Mouse (Mus musculus): ENCODE data around the gene Nsfl1c.
"Not testable (repeated sequence)": the region's sequence is repeated elsewhere in the genome, so short reads cannot be mapped to it uniquely, and the experiment has no call there.

Gene Nsfl1c

DNA sequence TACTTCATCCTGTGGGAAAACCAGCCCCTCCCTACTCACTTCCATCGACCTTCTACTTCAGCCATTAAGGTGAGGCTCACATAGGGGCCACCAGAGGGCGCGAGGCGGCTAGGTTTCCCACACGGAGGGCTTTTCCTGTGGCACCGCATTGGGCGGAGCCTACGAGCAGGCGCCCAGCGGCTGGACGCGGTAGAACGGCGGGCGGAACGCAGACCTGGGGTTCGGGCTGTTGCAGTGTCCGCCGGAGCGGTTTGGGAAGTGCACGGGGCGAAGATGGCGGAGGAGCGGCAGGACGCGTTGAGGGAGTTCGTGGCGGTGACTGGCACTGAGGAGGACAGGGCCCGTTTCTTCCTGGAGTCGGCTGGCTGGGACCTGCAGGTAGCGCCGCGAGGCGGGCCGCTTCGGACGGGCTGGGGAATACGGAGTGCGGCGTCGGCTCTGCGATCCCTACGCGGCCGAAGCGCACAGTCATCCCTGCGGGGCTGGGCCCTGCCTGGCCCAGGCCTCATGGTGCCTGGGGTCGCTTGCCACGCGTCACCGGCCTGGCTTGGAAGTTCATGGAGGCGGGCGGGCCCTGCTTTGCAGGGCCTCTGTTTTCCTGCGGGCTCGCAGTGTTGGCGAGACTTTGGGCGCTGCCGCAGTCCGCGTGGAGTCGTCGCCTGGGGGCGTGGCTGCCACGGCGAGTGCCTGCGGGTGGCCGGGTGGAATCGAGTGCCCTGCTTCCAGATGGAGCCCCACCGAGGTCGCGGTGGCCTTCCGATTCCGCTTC is at the start of gene Nsfl1c:
TSS of gene Nsfl1c (plus strand) at position 148 of the 769 bp plus-strand sequence.
- DNase-seq (ENCODE audit: low read depth, low spot score), result peak; percentile 94

DNA sequence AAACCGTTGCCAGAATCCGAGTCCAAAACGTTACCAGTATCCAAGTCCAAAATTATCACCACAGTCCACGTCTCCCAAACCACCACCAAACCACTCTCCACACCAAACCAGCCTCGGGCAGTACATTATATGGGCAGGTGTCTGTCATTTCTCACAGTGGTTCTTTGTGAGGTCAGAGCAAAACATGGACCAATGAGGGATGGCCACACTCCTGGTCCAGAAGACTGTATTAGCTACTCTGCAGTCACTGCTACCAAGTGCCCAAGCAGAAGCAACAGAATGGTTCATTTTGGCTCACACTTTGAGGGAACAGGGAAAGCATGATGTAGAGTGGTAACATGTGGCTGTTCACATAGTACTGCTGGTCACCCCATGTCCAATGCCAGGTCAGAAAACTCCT is 17.9 kb upstream of the Nsfl1c start, which contains the start of gene 4921509C19Rik:
TSS of gene 4921509C19Rik (minus strand) at position 101 of the 400 bp plus-strand sequence.
- DNase-seq (ENCODE audit: low read depth, low spot score), result not testable (repeated sequence)

DNA sequence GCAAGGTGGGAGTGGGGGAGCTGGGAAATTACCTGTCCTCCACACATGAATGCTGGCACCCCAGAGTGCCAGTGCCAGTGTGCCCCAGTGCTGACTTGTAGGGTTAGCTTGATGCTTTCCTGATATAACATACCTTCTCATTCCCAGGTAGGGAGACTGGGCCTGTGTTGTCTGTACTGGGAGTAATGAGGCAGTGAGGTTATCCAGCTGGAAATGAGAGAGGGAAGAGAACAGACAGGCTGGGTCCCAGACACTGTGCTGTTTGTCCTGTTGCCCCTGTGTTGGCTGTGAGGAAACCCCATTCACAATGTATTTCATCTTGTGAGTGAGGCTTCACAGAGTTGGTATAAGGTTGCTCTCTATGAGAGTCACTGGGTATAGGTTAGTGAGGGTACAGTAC is 7.5 kb upstream of the Nsfl1c start:
- DNase-seq (ENCODE audit: low read depth, low spot score), result no peak

DNA sequence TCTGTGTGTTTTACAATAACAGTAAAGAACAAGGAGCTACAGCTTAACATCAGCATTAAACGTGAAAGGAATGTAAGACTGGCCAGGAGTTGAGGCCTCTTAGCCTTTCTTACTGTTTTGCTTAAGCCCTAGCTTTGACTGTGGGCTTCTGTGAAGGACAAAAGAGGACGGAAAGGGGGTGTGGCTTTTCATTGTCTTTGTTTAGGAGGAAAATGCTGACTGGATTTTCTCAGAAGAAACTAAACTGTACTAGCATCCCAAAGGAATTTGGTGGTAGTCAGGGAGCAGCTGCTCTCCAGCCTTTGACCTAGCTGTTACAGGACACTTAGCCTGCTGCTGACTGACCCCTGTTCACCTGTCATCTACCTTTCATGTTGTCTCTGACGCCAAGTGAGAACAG is 4.4 kb downstream of the Nsfl1c start:
- no peak for DNase-seq (ENCODE audit: low read depth, low spot score)

DNA sequence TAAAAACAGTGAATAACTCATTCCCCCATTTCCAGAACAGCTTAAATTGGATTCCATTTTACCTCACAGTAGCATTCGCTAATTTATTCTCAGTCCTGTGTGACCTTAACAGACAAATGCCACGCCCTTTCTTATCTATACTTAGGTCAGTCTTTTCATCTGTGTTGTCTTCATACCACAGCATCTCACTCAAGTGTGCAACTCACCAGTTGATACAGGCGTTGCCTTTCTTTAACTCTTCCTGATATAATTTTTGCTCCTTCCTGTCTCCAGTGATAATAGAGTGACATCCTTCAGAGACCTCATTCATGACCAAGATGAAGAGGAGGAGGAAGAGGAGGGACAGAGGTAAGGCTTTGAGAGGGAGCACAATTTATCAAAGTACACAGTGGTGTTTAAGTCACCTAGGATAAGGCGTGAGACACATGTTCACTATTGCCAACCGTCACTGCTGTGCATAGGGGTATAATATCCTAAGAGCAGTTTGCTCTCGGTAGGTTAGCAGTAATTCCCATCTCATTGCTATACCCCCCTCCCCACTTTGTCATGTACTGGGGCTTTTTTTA is 6.5 kb downstream of the Nsfl1c start:
- no peak for DNase-seq (ENCODE audit: low read depth, low spot score)

DNA sequence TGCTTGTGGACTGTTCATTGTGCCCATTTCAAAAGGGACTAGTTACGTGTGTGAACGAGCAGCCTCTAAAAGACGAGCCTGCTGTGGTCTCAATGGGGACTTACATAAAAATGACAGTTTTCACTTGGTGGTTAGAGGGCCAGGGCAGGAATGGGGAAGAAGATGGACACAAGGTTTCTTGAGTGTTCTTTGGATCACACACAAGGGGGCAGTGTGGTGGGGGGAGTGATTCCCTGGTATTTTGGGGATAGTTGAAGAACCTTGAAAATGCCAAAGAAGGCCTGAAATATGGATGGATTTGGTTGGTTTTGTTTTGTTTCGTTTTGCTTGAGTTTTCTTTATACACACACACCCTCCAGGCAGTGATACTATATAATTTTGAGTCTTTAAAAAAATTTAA is 10.2 kb downstream of the Nsfl1c start:
- DNase-seq (ENCODE audit: low read depth, low spot score), result no peak

DNA sequence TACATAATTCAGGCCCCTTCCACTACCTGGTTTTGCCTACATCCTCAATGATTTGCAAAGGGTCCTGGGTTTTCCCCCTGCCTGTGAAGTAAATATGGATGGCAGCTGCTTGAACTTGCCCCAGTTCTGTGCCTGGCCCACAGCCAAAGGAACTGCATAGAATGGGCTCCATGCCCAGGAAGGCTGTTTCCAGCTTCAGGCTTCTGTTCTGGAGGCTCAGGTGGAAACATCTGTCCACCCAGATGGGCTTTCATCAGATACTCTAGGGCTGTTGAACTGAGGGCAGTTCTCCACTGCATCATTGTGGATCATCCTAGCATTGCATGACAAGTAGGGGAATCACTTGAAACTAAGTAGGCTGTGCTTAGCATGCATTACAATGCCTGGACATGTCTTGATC is 18.2 kb downstream of the Nsfl1c start:
- peak; percentile 68 for DNase-seq (ENCODE audit: low read depth, low spot score)

DNA sequence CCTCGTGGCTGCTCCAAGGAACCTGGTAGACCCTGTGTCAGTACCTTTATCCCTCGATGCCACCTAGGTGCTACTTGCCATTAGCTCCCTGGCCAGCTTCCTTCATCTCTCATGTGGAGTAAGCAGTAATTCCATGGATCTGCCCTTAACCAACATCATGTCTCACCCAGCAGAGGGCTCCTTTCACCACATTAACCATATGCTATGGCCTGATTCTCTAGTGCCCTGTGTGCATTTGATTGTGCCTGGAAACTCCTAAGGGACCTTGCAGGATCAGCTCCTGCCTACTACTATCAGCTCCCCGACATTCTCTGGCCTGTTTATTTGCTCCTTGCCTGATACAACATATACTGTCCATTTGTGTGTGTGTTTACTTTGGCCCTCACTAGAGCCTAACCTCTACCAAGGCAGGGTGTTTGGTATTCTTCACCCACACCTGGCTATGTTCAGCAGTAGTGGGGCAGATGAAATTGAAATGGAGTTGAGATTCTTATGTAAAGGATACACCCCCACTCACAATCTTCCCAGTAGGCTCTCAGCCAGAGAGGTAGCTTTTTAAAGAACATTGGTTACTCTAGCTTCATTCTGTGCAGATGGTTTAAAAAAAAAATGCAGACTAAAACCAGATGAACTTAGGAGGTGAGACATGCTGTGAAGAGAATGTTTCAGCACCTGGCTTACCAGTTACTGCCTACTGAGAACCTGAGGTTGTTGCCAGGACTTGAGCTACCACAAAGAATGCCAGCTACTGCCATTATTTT is 19.7 kb downstream of the Nsfl1c start:
- no peak for DNase-seq (ENCODE audit: low read depth, low spot score)

DNA sequence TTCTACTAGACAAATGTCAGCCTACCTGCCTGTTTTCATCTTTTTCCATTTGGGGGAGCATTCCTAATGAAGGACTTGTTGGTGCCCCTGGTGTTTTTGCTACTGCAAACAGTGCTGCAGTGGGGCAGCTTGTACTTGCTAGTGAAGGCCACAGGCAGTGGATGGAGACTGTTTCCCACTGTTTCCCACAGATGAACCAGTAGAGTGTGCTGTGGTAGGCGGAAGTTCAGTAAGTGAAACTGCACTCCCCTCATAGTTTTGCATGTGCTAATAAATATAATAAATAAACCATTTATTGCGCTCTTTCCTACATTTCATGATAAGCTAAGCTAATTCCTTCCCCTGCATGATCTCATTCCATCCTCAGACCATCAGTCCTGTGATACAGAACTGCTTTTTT is 25.0 kb downstream of the Nsfl1c start:
- no peak for DNase-seq (ENCODE audit: low read depth, low spot score)

DNA sequence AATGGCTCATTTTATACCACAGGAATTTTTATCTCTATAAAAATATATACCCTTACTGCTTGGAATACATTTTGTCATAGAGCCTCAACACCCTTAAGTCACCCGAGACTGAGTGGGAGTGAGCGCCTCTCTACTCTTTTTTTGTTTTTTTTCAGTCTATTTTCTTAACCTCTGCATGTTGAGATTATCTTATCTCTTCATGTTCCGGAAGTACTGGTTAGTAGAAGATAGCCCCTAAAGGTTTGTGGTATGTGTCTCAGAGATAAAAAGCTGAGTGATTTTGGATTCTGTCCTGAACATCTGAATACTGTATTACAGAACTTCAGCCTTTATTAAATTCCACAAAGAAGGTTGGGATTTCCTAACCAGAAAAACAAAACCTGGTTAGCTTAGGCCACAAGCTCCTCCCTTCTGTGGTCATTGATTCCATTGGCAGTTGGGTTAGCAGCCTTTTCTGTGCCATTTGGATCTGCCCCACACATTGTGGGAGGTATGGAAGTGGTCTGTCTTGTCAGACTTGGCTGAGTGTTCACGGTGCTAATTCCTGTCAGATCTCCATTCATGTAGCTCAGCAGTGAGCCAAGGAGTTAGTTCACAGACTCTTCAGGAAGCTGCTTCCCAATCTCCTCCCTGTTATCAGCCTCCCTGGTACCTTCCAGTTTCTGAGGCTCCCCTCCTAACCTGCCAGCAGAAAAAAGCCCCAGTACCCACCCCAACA is 30.5 kb downstream of the Nsfl1c start:
- DNase-seq (ENCODE audit: low read depth, low spot score), result peak; percentile 55

DNA sequence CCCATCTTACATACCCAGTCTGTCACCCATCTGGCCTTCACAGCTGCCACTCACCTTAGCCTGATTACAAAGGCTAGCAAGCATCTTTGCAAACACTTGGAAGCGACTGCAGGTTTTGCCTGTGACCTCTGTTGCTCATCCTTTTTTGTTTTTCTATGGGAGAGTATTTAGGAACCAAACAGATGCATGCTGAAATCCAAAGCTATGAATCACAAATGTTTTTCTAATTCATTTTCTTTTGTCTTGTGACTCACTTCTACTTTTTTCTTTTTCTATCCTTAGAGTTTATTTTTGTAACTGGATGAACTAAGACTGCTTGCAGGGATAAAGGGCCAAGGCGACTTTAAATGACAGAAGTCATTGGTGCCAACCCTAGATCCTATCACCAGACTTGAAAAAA is 31.5 kb downstream of the Nsfl1c start:
- DNase-seq (ENCODE audit: low read depth, low spot score), result peak; percentile 79

DNA sequence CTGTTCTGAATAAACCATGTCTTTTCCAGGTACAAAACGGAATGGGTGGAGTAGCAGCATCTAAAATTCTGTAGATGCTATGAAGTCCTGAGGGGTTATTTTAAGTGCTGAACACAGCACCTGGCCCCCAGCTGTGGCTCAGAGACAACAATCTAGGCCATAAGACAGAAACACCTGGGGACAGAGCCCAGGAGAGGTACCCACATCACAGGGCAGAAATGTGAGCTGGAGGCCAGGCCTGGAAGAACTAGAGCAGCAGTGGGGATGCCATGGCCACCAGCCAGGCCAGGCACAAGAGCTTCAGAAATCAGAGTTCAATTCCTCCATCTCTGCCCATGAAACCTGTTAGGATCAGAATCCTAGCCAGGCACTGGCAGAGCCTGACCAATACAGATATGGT is 34.1 kb downstream of the Nsfl1c start:
- DNase-seq (ENCODE audit: low read depth, low spot score), result no peak

DNA sequence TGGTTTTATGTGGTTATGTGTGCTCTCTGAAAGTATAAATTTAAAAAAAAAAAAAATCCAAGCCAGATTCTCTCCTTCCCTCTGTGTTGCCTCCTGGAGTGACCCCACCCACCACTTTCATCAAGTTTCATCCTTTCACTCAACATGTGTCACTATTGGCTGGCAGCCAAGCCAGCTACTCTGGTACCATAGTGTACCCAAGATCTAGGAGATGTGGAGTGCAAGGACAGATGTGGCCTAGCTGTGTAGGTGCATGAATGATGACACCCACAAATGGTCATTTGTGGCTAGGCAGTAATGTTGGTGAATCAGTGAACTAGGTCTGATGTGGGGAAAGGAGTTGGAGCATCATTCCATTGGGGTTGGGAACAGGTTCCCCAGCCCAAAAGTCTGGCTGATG is 35.2 kb downstream of the Nsfl1c start:
- DNase-seq (ENCODE audit: low read depth, low spot score), result peak; percentile 64

DNA sequence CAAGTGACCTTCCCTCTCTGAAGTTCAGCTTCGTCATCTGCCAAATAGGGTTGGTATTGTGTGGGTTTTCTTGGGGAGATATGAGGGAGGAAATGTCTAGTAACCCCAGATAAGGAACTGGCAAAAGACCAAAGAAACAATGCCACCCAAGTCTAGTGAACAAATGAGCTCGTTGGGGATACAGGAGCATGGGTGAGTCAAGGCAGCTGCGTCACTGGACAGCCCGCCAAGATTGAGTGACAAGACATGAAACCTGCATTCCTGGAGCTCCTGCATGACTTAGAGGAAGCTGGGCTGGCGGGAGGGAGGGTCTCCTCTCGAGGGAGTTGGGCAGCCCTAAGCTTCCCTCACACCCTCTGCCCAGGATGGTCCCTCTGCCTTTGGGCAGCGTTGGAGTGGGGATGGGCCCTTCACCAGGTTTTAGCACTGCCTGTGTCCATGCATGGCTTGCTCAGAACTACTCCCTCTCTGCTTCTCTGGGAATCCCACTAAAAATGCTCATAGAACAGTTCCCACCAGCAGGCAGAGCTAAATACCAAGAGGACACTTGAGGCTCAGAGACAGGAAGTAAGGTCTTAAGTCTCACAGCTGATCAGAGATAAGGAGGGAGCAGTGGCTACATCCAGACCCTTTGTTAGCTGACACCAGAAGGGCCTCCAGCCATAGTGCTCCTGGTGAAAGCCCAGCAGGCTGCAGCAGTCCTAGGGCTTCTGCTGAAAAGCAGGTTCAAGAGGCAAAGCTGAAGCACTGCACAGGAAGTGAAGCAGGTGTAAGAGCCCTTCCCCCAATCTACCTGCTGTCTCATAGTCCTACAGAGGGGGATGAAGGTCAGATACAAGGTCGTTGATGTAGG is 36.6 kb downstream of the Nsfl1c start:
- peak; percentile 22 for DNase-seq (ENCODE audit: low read depth, low spot score)

DNA sequence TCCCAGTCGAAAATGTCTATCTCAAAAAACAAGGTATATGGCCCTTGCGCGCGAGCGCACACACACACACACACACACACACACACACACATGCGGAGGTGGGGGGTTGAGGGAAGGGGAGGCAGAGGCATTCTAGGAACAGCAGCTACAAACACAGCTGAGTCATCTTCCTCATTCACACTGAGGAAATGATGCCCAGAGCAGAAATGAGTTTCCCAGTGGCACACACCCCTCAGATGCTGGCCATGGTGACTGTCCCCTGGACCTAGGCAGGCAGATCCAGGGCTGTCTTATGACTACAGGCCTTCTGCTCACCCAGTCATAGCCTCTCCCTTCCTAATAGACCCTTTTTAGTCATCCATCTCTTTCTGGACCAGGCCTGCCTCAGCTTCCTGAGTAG is 39.6 kb downstream of the Nsfl1c start:
- peak; percentile 54 for DNase-seq (ENCODE audit: low read depth, low spot score)

DNA sequence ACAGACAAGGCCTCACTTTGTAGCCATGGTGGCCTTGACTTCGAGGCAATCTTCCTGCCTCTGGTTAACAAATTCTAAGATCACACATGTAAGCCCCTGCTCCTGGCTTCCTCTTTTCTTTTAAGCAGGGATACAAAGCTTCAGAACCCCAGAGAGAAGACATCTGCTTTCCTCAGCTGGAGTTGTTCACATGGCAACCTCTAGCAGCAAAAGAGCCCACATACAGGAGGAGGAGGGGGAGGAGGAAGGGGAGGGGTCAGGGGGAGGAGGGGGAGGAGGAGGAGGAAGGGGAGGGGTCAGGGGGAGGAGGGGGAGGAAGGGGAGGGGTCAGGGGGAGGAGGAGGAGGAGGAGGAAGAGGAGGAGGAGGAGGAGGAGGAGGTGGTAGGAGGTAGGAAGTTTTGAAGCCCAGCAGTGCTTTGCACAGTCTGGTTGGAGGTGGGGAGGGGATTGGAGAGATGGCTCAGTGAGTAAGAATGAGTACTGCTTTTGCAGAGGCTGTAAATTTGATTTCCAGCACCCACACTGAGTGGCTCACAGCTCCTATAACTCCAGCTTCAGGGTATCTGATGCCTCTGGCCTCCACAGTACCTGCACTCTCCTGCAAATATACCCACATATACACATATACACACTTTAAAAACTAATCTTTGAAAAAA is 42.1 kb downstream of the Nsfl1c start:
- DNase-seq (ENCODE audit: low read depth, low spot score), result peak; percentile 24

DNA sequence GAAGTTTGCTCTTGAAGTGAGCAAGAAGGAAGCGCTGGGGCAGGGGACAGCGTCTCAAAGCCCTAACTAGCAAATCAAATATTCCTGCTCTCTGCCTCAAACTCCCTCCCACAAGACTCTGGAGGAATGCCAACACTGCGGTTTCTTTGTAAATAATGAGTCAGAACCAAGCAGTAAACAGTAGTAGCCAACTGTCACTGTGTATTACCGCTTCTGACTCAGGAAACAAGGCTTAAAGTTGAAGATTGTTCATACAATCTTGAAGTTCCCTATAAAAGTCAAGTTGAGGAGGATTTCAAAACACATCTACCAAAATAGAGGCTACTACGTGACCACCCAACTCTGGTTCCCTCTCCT is 42.6 kb downstream of the Nsfl1c start:
- peak; percentile 98 for DNase-seq (ENCODE audit: low read depth, low spot score)

DNA sequence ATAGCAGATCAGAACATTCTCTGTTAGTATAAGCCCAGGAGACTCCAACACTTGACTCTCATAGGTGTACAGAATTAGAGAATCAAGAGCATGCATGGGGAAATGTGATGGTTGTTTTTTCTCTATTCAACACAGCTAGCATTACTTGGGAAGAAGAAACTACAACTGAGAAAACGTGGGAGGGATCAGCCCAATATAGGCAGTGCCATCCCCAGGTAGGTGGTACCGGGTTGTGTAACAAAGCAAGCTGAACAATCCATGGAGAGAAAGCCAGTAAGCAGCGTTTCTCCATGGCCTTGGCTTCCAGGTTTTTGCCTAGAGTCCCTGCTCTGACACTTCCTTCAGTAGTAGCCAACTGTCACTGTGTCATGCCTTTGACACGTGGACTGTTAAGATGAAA is 44.7 kb downstream of the Nsfl1c start:
- DNase-seq (ENCODE audit: low read depth, low spot score), result no peak

DNA sequence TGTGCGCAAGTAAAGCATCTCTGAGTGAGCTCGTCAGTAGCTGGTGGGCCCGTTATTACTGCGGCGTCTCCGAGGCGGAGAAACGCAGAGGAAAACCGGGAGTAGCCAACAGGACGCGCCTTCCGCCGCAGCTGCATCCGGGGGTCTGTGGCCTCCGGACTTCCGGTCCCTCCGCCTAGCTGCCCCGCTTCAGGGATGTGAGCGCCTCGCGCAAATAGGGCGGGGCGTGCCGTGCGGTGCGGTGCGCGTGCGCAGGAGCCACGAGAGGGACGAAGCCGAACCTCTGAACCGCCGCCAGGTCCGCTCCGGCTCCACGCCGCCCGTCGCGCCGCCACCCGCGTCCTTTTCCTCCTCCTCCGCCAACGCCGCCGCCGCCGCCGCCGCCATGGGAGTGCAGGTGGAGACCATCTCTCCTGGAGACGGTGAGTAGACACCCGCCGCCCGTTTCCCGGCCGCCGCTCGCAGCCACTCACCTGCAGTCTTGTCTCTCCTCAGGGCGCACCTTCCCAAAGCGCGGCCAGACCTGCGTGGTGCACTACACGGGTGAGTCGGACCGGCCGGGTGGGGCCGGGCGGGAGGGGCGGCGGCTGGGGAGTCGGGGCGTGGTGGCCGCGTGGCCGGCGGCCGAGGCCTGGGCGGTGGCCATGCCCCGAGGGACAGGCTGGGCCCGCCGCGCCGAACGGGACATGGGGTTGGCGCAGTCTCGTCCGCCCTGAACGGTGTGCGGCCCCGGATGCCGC is 48.5 kb downstream of the Nsfl1c start, which contains the start of gene Fkbp1a:
TSS of gene Fkbp1a (plus strand) at position 161 of the 740 bp plus-strand sequence.
- peak; percentile 97 for DNase-seq (ENCODE audit: low read depth, low spot score)

Measured in 3T3-L1 (cell line).